Mouse (Mus musculus): ENCODE measurements around the gene Mthfr. TPM values are rescaled to one million over a fixed set of nuclear protein-coding genes. Genes with fewer than 3 reads are reported as not detected.

Mthfr gene
- total and polyA plus RNA-seq, 3 experiments, result 15.3 to 17.0 (median 16.3) TPM

DNA sequence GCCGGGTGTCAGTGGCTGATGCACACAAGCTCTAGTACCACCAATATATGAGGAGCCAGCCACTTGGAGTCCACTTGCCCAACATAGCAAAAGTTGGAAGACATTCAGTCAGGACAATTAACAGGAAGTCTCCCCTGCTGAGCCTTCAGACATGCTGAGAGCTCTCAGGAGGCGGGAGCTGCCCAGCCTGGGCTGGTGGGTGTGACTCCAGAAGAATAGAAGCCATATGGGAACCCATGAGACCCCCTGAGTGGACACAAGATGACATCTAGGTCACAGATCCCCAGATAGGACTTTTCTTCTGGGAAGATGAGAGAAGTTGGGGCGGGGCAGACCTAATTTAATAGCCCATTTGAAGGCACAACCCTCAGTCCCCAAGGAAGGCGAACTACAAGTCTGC is 50.3 kb downstream of the Mthfr start:
- TF ChIP-seq ZNF384 (IDR thresholded peaks at IDR 0.05; ENCODE audit: low read depth, low read length) (no peak), HCFC1 (IDR thresholded peaks at IDR 0.05; ENCODE audit: low read depth, low read length) (no peak), RAD21 (IDR thresholded peaks at IDR 0.05; ENCODE audit: low read depth, low read length) (no peak), SMC3 (IDR thresholded peaks at IDR 0.05; ENCODE audit: low read depth, low read length) (no peak), POLR2A (IDR thresholded peaks at IDR 0.05; ENCODE audit: low read depth, low read length) (no peak), POLR2AphosphoS2 (IDR thresholded peaks at IDR 0.05; ENCODE audit: low read depth, low read length) (no peak), UBTF (IDR thresholded peaks at IDR 0.05; ENCODE audit: low read depth, low read length) (no peak), ZKSCAN1 (IDR thresholded peaks at IDR 0.05; ENCODE audit: borderline replicate concordance, low read depth, low read length) (no peak), GABPA (IDR thresholded peaks at IDR 0.05; ENCODE audit: insufficient replicate concordance, low read depth, low read length) (no peak)
- Histone ChIP-seq H3K27me3 (replicated peaks) (no peaks in the 10 kb centered on the region), H3K4me3 (replicated peaks in 1 of 3; ENCODE audit: low read depth in 2 of 3, low read length in 2 of 3, poor library complexity in 1 of 3) (no peak overlapping the region), H3K9ac (ENCODE audit: insufficient read depth, low read depth) (no peak overlapping the region), H3K27ac (ENCODE audit: insufficient read depth, low read depth) (no peak overlapping the region), H3K4me2 (ENCODE audit: insufficient read depth, low read depth, poor library complexity, severe bottlenecking) (no peak overlapping the region), H3K79me2 (replicated peaks; ENCODE audit: control insufficient read depth, extremely low read depth, insufficient read depth, poor library complexity, severe bottlenecking) (no peaks in the 10 kb centered on the region), H3K4me1 (ENCODE audit: control insufficient read depth in 1 of 2, insufficient read depth in 2 of 2) (peaks cover 6 to 16% of the 10 kb centered on the region in 2 experiments; a peak in 3 of 4 replicates), H3K9me3 (replicated peaks; ENCODE audit: low read length) (no peaks in the 10 kb centered on the region), H3K36me3 (replicated peaks in 1 of 2; ENCODE audit: control insufficient read depth in 1 of 2, insufficient read depth in 1 of 2, low read length in 1 of 2) (no peaks in the 10 kb centered on the region)
- in situ Hi-C loops (cut with MboI; ENCODE audit: low pct_ligation_motif_present, low pct_unique_long_range_greater_than_20kb, low sequenced_read_pairs) (no loop called here), dilution Hi-C loops (cut with MboI; ENCODE audit: extremely low pct_ligation_motif_present, extremely low pct_unique_long_range_greater_than_20kb, low sequenced_read_pairs) (no loop called here)
- no peak for DNase-seq (ENCODE audit: extremely low read depth)

DNA sequence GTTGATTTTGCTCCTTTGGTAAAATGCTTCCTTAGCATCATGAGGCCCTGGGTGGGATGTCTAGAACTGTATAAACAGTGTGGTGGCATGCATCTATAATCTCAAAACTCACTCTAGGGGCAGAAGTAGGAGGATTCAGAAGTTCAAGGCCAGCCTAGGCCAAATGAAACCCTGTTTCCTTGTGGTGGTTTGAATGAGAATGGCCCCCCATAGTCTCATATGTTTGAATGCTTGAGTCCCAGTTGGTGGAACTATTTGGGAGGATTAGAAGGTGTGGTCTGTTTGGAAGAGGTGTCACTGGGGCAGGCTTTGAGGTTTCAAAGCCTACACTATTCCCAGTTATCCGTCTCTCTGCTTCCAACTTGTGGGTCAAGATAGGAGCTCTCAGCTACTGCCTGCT is 52.3 kb downstream of the Mthfr start:
- Histone ChIP-seq H3K4me3 (replicated peaks in 1 of 3; ENCODE audit: low read depth in 2 of 3, low read length in 2 of 3, poor library complexity in 1 of 3) (no peak overlapping the region), H3K27ac (ENCODE audit: insufficient read depth, low read depth) (no peak overlapping the region), H3K9me3 (replicated peaks; ENCODE audit: low read length) (no peaks in the 10 kb centered on the region), H3K36me3 (replicated peaks in 1 of 2; ENCODE audit: control insufficient read depth in 1 of 2, insufficient read depth in 1 of 2, low read length in 1 of 2) (no peaks in the 10 kb centered on the region), H3K4me1 (ENCODE audit: control insufficient read depth in 1 of 2, insufficient read depth in 2 of 2) (peaks cover 6 to 16% of the 10 kb centered on the region in 2 experiments; a peak in 3 of 4 replicates), H3K4me2 (ENCODE audit: insufficient read depth, low read depth, poor library complexity, severe bottlenecking) (no peak overlapping the region), H3K27me3 (replicated peaks) (peaks cover 16% of the 10 kb centered on the region), H3K79me2 (replicated peaks; ENCODE audit: control insufficient read depth, extremely low read depth, insufficient read depth, poor library complexity, severe bottlenecking) (no peaks in the 10 kb centered on the region), H3K9ac (ENCODE audit: insufficient read depth, low read depth) (no peak overlapping the region)
- in situ Hi-C loops (cut with MboI; ENCODE audit: low pct_ligation_motif_present, low pct_unique_long_range_greater_than_20kb, low sequenced_read_pairs), result no loop called here
- no peak for DNase-seq (ENCODE audit: extremely low read depth)
- TF ChIP-seq BHLHE40 (IDR thresholded peaks at IDR 0.05; ENCODE audit: low read depth, low read length) (no peak), ZKSCAN1 (IDR thresholded peaks at IDR 0.05; ENCODE audit: borderline replicate concordance, low read depth, low read length) (no peak), USF1 (IDR thresholded peaks at IDR 0.05; ENCODE audit: low read depth, low read length) (no peak), POLR2AphosphoS2 (IDR thresholded peaks at IDR 0.05; ENCODE audit: low read depth, low read length) (no peak), USF2 (conservative IDR thresholded peaks at IDR 0.05; ENCODE audit: low read depth, low read length) (no peak), JUND (conservative IDR thresholded peaks at IDR 0.05; ENCODE audit: low read depth, low read length) (no peak), MXI1 (IDR thresholded peaks at IDR 0.05; ENCODE audit: low read depth, low read length) (no peak), SIN3A (IDR thresholded peaks at IDR 0.05; ENCODE audit: low read length) (no peak)
- dilution Hi-C loops (cut with MboI; ENCODE audit: extremely low pct_ligation_motif_present, extremely low pct_unique_long_range_greater_than_20kb, low sequenced_read_pairs), result no loop called here

Measured in CH12.LX (cell line).